Mouse (Mus musculus): ENCODE data around the gene Cmah.

GRCm38 (mm10) chr13:24414635-24415206 is 87.5 kb downstream of the Cmah start:
- TF ChIP-seq CTCF (IDR thresholded peaks at IDR 0.05; ENCODE audit: low read depth, low read length) (no peak), POLR2A (IDR thresholded peaks at IDR 0.05; ENCODE audit: borderline replicate concordance, low read depth, low read length) (no peak)
